Mouse (Mus musculus) limb, embryonic 14.5 days (tissue): ENCODE measurements around the gene Ucp3. TPM values are rescaled to one million over a fixed set of nuclear protein-coding genes. Genes with fewer than 3 reads are reported as not detected.

Source experiments
- ATAC-seq: fragments of 200-750 bp; cut with Nextera tagmentation; 2 replicates; pipeline ENCODE4 v1.8.0; 2017; ENCODE audit warnings: low read depth, moderate number of reproducible peaks, moderate TSS enrichment; ENCODE audit not compliant: low FRiP score
- DNase-seq: peaks from one replicate; pipeline ENCODE4 v3.0.0-alpha.2; 2015; ENCODE audit warnings: low spot score
- H3K27ac ChIP-seq: fragments of 300-500 bp; sonication (generic); replicated peaks from 2 replicates; pipeline ENCODE4 v1.5.1; 2014; ENCODE audit warnings: low read depth, mild to moderate bottlenecking, low read length, moderate library complexity, mixed read lengths
- H3K27me3 ChIP-seq: fragments of 300-500 bp; sonication (generic); 2 replicates; pipeline ENCODE4 v1.6.1; 2014; ENCODE audit warnings: low read length, mixed read lengths; ENCODE audit not compliant: control insufficient read depth, insufficient read depth
- H3K36me3 ChIP-seq: fragments of 300-500 bp; sonication (generic); 2 replicates; pipeline ENCODE4 v1.6.1; 2014; ENCODE audit warnings: mild to moderate bottlenecking, low read length, moderate library complexity, mixed read lengths; ENCODE audit not compliant: control insufficient read depth, insufficient read depth
- H3K4me1 ChIP-seq: fragments of 300-500 bp; sonication (generic); 2 replicates; pipeline ENCODE4 v1.6.1; 2014; ENCODE audit warnings: antibody characterized with exemption, low read length, mixed read lengths; ENCODE audit not compliant: control insufficient read depth, insufficient read depth
- H3K4me2 ChIP-seq: fragments of 300-500 bp; sonication (generic); replicated peaks from 2 replicates; pipeline ENCODE4 v1.6.1; 2014; ENCODE audit warnings: low read depth, mild to moderate bottlenecking, low read length, moderate library complexity; ENCODE audit not compliant: severe bottlenecking
- H3K4me3 ChIP-seq: fragments of 300-500 bp; sonication (generic); replicated peaks from 2 replicates; pipeline ENCODE4 v1.5.1; 2014; ENCODE audit warnings: low read length
- H3K9ac ChIP-seq: fragments of 300-500 bp; sonication (generic); 2 replicates; pipeline ENCODE4 v1.6.1; 2014; ENCODE audit warnings: mild to moderate bottlenecking, low read depth, low read length, moderate library complexity; ENCODE audit not compliant: severe bottlenecking
- H3K9me3 ChIP-seq: fragments of 300-500 bp; sonication (generic); 2 replicates; pipeline ENCODE4 v1.6.1; 2016; ENCODE audit warnings: low read length; ENCODE audit not compliant: control insufficient read depth
- POLR2A ChIP-seq: fragments of 200-500 bp; IDR thresholded peaks from 2 replicates; pipeline ENCODE4 v1.8.0; 2012; ENCODE audit warnings: inconsistent platforms, mild to moderate bottlenecking, moderate library complexity, borderline replicate concordance; ENCODE audit not compliant: insufficient read depth, insufficient read length; ENCODE audit errors: extremely low read depth
- WGBS: fragments of 180-500 bp; shearing (Covaris S2); extraction: QIAGEN DNeasy Blood & Tissue Kit; methylation state at CpG from one replicate; pipeline ENCODE4 v1.1.7; 2014; 5-methylcytosine and 5-hydroxymethylcytosine counted together
- polyA plus RNA-seq, 2 experiments: library from polyadenylated mRNA; depleted of rRNA in 1 of 2; stranded (reverse) in 1 of 2; unstranded in 1 of 2; fragments of >200 nt; fragmentation: Nextera tagmentation in 1 of 2; extraction: Ambion mirVana in 1 of 2; gene quantifications; 2 replicates each; pipeline versions ENCODE4 v1.2.1 to v1.2.3; 2012 to 2014

Ucp3 gene
- 0.10 TPM in 2 replicates for polyA plus RNA-seq (2012; rRNA removed)
- polyA plus RNA-seq (2014; fragmentation: Nextera tagmentation; extraction: Ambion mirVana), result 0.07 and 0.15 TPM in 2 replicates

DNA sequence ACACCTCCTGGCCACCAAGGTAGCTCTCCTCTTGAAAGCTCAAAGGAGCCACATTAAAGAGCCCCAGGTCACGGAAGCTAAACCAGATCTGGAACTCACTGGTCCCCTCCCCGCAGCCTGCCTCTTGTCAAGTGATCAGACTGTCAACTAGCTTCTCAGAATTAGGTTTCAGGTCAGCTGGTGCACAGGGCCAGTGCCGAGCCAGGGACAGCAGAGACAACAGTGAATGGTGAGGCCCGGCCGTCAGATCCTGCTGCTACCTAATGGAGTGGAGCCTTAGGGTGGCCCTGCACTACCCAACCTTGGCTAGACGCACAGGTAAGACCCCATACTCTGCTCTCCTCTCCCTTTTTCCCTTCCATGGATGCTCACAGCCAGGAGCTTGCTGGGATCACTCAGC lies at the start of gene Ucp3:
Gene Ucp3 (plus strand): TSS at position 214 of the 400 bp plus-strand sequence.
- Histone ChIP-seq H3K27ac (no peak within 1 kb of the TSS), H3K27me3 (no peaks in the 10 kb centered on the region), H3K9me3 (no peaks in the 10 kb centered on the region), H3K4me2 (no peak within 1 kb of the TSS), H3K36me3 (peaks cover 17% of the 10 kb centered on the region), H3K4me3 (no peak within 1 kb of the TSS), H3K4me1 (no peaks in the 10 kb centered on the region), H3K9ac (no peak within 1 kb of the TSS)
- DNase-seq (no peak), ATAC-seq (no peak)
- no peak for TF ChIP-seq POLR2A
- WGBS, result 83% methylated on average over 6 of the region's 6 CpGs

DNA sequence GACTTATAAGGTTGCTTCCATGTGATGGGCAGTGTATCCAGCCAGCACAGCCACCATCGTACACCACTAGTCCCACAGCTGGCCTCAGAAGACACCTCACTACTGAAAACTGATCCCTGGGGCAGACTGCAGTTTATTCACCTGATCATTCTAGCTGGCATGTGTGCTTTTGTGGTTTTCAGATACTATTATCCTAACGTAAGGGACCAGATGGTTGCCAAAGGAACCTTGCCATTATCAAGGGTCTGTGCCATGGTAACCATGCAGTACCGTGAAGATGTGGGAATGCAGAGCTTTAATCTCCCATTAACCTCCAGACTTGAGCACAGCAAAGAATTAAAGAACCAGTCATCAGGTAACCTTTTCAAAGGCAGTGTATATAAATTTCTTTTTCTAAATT lies 47.0 kb upstream of the Ucp3 start:
- Histone ChIP-seq H3K4me2 (no peak overlapping the region), H3K4me3 (no peak overlapping the region), H3K27me3 (no peaks in the 10 kb centered on the region), H3K9ac (no peak overlapping the region), H3K9me3 (no peaks in the 10 kb centered on the region), H3K27ac (no peak overlapping the region), H3K36me3 (peaks cover 86% of the 10 kb centered on the region), H3K4me1 (no peaks in the 10 kb centered on the region)
- no peak for ATAC-seq
- no peak for DNase-seq
- no peak for TF ChIP-seq POLR2A
- 90% methylated on average over 3 of the region's 3 CpGs for WGBS

DNA sequence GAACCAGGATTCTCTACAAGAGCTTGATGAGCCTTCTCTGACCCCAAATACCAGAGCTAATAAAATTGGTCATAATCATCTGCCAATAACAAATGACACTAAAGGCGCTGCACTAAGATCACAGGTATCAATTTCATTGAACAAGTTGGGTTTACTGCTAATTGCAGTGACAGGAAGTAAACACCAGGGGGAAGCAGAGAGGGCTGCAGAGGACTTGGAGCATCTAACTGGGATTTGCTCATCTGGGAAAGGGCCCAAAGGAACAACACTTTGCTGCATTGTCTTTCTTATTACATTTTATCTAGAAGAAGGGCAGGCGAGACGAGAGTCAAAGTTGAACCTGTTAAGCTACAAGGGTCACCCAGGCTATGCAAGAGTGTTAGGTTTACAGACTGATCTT lies 43.7 kb upstream of the Ucp3 start:
- WGBS, result 69% methylated on average over 3 of the region's 3 CpGs
- peak; percentile 3 for DNase-seq
- peaks cover 93% of the 10 kb centered on the region for H3K36me3 ChIP-seq

DNA sequence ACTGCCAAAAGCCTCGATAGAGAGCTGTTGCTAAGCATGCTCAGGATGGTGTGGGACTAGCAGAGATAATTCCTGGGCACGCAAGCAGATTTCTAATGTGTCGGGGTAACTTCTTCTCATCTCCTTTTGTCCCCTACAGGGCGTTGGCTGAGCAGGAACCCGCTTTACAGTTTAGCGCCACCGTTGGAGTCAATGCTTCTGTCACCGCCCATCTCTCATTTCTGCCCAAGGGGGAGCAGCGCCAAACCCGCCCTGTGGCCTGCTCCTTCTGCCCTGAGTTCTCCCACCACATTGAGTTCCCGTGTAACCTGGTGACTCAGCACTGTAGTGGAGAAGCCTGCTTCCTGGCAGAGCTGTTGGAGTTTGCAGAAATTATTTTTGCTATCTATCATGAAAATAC lies 42.9 kb upstream of the Ucp3 start:
- ATAC-seq (no peak), DNase-seq (no peak)
- no peak overlapping the region for H3K4me3 ChIP-seq
- H3K27me3 ChIP-seq, result no peaks in the 10 kb centered on the region
- no peak overlapping the region for H3K27ac ChIP-seq
- no peaks in the 10 kb centered on the region for H3K9me3 ChIP-seq
- H3K4me2 ChIP-seq, result no peak overlapping the region
- WGBS, result 90% methylated on average over 11 of the region's 11 CpGs
- H3K9ac ChIP-seq, result no peak overlapping the region
- peaks cover 89% of the 10 kb centered on the region for H3K36me3 ChIP-seq
- H3K4me1 ChIP-seq, result no peaks in the 10 kb centered on the region
- TF ChIP-seq POLR2A, result no peak

More for the DNA sequence above, 43.7 kb upstream of the Ucp3 start:
- Histone ChIP-seq H3K4me1 (no peaks in the 10 kb centered on the region), H3K4me2 (no peak overlapping the region), H3K9me3 (no peaks in the 10 kb centered on the region), H3K9ac (no peak overlapping the region), H3K4me3 (no peak overlapping the region), H3K27me3 (no peaks in the 10 kb centered on the region), H3K27ac (no peak overlapping the region)
- no peak for TF ChIP-seq POLR2A
- ATAC-seq, result no peak

DNA sequence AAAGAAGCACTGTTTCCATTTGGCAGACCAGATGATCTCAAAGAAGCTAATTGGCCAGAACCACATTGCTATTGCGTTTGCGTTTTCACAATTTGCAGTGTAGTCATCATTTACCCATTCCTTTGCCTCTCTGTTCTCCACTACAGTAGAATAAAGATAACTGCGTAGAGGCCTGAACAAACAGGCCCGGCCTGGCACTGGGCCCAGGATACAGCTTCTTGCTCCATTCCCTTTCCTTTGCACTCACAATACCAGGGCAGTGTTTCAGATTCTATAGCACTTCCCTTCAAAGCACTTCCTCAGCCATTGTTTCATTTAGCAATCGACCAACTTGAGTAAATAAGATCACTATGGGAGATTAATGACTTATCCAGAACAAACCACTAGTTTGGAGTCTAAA lies 41.7 kb upstream of the Ucp3 start:
- peak; percentile 28 for DNase-seq

GRCm38 (mm10) chr7:100433295-100433694 lies 39.5 kb upstream of the Ucp3 start:
- no peak for DNase-seq

More for the DNA sequence above, 41.7 kb upstream of the Ucp3 start:
- Histone ChIP-seq H3K27ac (no peak overlapping the region), H3K9me3 (no peaks in the 10 kb centered on the region), H3K27me3 (no peaks in the 10 kb centered on the region), H3K9ac (no peak overlapping the region), H3K4me3 (no peak overlapping the region), H3K4me1 (no peaks in the 10 kb centered on the region), H3K36me3 (peaks cover 84% of the 10 kb centered on the region), H3K4me2 (no peak overlapping the region)
- no peak for ATAC-seq
- WGBS, result 91% methylated on average over 5 of the region's 5 CpGs
- no peak for TF ChIP-seq POLR2A

More at GRCm38 (mm10) chr7:100433295-100433694, 39.5 kb upstream of the Ucp3 start:
- no peaks in the 10 kb centered on the region for H3K27me3 ChIP-seq
- H3K9me3 ChIP-seq, result no peaks in the 10 kb centered on the region
- no peak overlapping the region for H3K27ac ChIP-seq
- H3K4me3 ChIP-seq, result no peak overlapping the region
- WGBS, result 90% methylated on average over 6 of the region's 6 CpGs
- H3K4me1 ChIP-seq, result no peaks in the 10 kb centered on the region
- TF ChIP-seq POLR2A, result no peak
- ATAC-seq, result no peak
- peaks cover 84% of the 10 kb centered on the region for H3K36me3 ChIP-seq
- H3K9ac ChIP-seq, result no peak overlapping the region
- no peak overlapping the region for H3K4me2 ChIP-seq
